Mouse (Mus musculus): ENCODE data around the gene Prl3a1.

Prl3a1 gene

DNA sequence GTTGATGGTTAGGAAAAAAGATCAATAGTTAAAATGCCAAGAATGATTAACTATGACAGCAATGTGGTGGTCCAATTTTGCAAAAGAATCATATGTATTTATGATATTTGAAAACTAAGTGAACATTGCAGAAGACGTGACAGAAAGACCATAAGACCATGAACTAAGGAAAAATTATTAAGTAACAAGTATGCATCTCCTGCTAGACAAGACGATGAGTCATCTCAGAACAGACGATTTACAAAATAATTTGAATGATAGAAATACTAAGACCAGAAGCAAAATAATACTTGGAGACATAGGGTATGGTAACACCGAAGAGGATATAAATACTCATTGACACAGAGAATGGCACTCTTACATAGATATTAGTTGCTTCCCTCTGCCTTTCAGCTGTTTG is at the start of gene Prl3a1:
Gene Prl3a1, plus strand, starts transcription at position 301 of the 400 bp plus-strand sequence.
- DNase-seq (ENCODE audit: low spot score), result no peak

DNA sequence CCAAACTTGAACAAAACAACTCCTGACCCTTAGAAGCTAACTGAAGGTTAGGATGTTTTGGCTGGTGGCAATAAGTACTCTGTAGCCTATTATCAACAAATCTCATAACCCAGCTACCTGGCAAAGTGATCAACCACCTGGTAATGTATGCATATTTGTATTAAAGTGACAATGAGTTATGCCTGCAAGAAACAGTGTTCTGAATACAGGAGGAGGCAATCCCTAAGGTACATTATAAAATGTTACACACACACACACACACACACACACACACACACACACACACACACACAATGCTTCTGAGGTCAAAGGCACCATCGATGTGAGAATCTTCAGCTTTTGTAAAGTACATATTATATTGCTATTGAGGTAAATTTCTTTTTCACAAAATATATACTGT is 17.7 kb upstream of the Prl3a1 start, which contains the start of gene Prl3b1:
Gene Prl3b1, plus strand, starts transcription at position 301 of the 400 bp plus-strand sequence.
- DNase-seq (ENCODE audit: low spot score), result no peak

DNA sequence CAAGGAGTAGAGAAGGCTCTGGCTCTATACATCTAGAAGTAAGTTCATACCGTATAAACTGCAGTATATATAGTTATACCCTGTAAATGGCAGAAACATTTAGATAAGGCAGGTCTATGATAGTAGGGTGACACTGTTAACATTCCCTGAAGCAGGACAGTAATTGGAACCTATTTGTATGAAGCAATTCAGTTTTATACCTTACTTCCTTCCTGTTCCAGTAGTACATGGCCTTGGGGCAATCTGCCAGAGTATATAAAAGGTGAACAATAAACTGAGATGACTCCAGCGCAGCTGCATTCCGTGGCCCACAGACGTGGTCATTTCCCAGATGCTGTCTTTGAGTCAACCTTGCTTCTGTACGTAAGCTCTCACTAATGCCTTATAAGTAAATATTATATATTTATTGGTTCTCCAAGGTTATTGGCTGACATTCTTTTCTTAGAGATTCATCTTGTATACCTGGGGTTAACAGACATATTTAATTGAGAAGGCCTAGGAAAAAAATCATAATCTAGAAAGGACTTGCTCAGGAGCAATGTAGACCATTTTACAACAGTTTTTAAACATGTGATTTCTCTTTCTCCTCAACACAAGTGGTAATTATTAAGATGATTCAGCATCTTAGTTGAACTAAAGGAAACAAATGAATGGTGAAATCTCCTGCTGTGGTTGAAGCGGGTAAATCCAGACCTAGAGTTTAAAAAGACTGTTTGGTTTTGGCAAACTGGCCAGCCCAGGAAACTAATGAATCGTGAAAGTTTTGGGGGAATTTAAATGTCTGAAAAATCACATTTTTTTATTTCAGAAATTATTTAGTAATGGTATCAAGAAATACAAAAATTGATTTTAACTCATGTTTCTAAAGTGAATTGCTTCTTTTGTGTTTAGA is 53.3 kb downstream of the Prl3a1 start, which contains the start of gene Prl6a1:
Gene Prl6a1, plus strand, starts transcription at position 294 of the 892 bp plus-strand sequence.
- no peak for DNase-seq (ENCODE audit: low spot score)

All from urinary bladder, postnatal 10 days (tissue).